Mouse (Mus musculus): ENCODE data around the gene Gm48551. TPM values are rescaled to one million over a fixed set of nuclear protein-coding genes. Genes with fewer than 3 reads are reported as not detected.

Gene Gm48551
- 1 to 10 TPM; 1.7 to 1.8 TPM for total RNA-seq (2021)
- long read RNA-seq, experiment 1, partial matches to known transcripts, result 0 of 6 reads
- long read RNA-seq, experiment 1, other reads (novel, unspliced or antisense), result 6 of 6 reads
- long read RNA-seq, experiment 2, partial matches to known transcripts, result 1 of 13 reads
- long read RNA-seq, experiment 2, other reads (novel, unspliced or antisense), result 9 of 13 reads

DNA sequence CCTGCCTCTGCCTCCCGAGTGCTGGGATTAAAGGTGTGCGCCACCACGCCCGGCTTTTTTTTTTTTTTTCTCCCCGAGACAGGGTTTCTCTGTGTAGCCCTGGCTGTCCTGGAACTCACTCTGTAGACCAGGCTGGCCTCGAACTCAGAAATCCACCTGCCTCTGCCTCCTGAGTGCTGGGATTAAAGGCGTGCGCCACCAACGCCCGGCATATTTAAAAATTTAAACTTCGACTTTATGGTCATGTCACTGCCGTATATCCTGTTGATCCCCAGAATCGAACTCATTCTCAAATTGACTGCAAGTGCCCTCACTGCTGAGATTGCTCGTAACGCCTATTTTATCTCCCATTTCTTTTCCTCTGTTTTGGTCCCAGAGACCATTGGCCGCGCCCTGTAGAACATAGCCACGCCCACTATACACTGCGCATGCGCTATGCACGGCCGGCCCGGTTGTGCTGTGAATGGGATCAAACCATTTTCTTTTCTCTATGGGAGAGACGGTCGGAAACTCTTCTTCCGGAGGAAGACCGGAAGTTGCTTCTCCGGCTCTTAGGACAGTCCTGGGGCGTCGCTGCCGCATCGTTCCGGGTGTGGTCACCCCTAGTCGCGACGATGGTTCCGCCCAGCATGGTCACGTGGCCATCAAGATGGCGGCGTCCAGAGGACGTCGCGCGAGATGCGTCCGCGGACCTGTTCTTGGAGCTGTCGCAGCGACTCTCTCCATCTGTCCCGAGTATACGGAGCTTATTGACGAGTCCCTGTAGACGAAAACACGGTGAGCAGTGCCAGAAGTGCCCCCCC, at the start of gene Gm48551, which contains the start of gene Dohh:
Gene Gm48551, plus strand, starts transcription at position 665 of the 803 bp plus-strand sequence.
Gene Dohh, plus strand, starts transcription at position 627 of the 803 bp plus-strand sequence.
- peak; percentile 93 to 99 for DNase-seq (ENCODE audit: low spot score in 2 of 2)

DNA sequence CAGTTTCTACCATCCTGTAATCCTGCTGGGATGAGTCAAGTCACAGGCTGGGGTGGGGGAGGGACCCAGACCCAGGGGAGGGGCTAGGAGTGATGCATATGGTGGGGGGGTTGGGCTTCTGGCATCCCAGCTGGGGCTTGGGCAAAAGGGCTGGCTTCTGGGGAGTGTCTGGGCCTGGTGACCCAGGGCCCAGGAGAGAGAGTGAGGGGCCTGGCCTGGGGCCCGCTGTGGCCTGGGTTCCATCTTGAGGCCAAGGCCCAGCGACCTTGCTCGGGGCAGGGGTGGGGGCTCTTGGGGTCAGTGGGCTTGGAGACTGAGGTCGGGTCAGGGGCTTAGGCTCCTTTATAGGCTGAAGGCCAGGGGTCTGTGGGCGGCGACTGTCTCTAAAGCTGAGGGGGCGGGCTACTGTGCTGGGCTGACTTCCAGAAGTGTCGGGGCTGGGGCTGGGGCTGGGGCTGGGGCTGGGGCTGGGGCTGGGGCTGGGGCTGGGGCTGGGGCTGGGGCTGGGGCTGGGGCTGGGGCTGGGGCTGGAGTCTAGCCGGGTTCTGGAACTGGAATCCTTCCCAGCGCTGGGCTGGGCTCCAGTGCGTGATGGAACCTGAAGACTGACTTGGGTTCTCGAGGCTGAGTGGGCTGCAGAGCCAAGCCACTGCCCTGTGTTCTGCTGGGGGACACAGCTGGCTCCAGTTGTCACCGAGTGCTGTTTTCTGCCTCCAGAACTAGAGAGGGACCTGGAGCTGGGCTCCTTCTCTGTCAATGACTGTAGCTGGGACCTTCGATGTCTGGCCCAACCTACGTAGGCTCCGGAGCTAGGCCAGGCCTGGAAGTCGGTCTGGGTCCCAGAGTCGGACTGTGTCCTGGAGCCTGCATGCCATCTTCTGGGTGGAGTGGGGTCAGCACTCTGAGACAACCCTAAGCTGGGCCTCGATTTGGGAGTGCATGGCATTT, 48.6 kb upstream of the Gm48551 start:
- no peak for DNase-seq (ENCODE audit: low spot score in 2 of 2)

GRCm38 (mm10) chr10:81336558-81336957, 47.7 kb upstream of the Gm48551 start:
- DNase-seq (ENCODE audit: low spot score in 2 of 2), result no peak

GRCm38 (mm10) chr10:81340551-81341332, 43.5 kb upstream of the Gm48551 start:
- no peak for DNase-seq (ENCODE audit: low spot score in 2 of 2)

DNA sequence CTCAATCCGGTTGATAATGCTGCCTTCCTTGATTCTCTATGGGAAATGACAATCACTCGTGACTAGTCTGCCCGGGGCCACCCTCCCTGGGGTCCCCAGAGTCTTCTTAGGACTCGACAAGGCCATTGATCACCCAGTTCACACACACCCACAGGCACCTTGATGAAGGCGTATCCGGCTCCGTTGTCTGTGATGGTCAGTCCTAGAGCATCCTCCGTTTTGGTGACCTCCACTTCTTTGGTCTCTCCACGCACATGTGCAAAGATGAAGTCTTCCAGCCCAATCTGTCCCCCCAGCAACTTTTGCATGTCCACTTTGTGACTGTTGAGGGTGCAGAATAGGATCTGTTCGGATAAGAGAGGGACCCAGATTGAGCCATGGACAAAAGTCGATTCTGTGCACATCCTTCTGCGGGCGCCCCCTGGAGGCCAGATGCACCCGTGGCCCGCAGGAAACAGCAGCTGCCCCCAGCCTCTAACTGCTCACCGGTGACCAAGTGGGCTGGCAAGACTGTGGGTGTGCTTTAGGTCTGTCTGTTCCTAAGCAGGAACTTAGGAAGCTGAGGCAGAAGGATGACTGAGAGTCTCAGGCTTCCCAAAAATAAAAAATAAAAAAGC, 42.8 kb upstream of the Gm48551 start:
- peak in 1 of 2 experiments; percentile 64 for DNase-seq (ENCODE audit: low spot score in 2 of 2)

GRCm38 (mm10) chr10:81342686-81343505, 41.4 kb upstream of the Gm48551 start, which contains the start of gene Gipc3:
TSS of gene Gipc3 (minus strand) at chr10:81343266.
- no peak for DNase-seq (ENCODE audit: low spot score in 2 of 2)

- no peak for DNase-seq (ENCODE audit: low spot score in 2 of 2)
Measured at GRCm38 (mm10) chr10:81344421-81345161, 39.7 kb upstream of the Gm48551 start.

GRCm38 (mm10) chr10:81345162-81345534, 39.1 kb upstream of the Gm48551 start:
- no peak for DNase-seq (ENCODE audit: low spot score in 2 of 2)

GRCm38 (mm10) chr10:81346453-81347067, 37.7 kb upstream of the Gm48551 start:
- peak in 1 of 2 experiments; percentile 55 for DNase-seq (ENCODE audit: low spot score in 2 of 2)

- DNase-seq (ENCODE audit: low spot score in 2 of 2), result no peak
Measured at GRCm38 (mm10) chr10:81349146-81349545, 35.1 kb upstream of the Gm48551 start.

GRCm38 (mm10) chr10:81349961-81350350, 34.3 kb upstream of the Gm48551 start:
- DNase-seq (ENCODE audit: low spot score in 2 of 2), result no peak

DNA sequence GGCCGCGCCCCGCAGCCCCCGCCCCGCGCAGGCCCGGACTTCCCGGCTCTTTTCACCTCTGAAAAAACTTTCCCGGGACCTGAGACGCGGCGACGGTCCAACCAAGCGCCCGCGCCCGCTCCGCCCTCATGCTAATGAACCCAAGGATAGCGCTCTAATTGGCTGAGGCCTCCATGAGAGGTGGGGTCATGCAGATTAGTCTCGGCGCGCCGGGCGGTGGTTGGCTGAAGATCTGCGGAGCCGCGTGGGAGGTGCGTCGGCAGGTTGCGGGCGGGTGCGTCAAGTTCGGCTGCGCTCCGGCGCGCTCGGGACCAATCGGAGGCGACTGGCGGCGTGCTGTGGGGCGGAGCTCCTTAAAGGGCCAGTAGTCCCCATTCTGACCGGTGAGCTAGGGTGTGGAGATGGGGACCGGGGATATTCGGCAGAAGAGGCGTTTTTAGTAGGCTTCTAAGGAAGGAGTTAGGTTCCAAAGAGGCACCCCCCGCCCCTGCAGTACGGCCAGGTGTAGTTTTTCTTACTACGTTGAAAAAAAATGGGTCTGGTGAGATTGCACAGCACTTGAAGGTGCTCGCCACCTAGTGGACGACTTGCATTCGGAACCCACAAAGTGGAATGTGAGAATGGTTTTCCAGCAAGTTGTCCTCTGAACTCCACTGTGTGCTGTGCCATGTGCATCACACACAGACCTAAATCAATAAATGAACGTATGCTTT, 33.8 kb upstream of the Gm48551 start, which contains the start of gene Hmg20b:
Gene Hmg20b, minus strand, starts transcription at position 130 of the 713 bp plus-strand sequence.
- DNase-seq (ENCODE audit: low spot score in 2 of 2), result peak; percentile 97 to 98

DNA sequence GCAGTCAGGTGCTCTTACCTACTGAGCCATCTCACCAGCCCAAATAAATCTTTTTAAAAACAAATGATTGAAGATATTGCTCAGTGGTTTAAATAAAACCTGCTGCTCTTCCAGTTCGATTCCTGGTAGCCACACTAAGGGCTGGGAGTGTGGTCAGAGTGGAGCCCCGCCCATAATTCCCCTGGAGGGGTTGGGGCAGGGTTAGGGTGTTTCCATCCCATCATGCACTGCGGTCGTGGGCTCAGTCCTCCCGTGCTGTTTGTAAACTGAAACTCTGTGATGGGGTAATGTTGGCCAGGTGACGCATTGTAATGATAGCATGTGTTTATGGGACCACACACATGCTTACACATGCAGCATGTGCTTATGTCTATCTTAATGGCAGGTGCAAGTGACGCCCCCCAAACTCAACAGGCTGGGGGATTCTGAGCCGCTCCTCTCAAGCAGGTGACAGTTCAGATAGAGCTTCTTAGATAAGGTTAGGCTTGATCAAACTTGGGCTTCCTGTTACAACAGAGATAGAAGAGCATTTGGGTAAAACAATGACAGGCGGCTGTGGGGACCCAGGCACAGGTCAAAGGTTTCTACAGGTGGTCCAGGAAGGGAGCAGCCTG, 32.5 kb upstream of the Gm48551 start:
- no peak for DNase-seq (ENCODE audit: low spot score in 2 of 2)

DNA sequence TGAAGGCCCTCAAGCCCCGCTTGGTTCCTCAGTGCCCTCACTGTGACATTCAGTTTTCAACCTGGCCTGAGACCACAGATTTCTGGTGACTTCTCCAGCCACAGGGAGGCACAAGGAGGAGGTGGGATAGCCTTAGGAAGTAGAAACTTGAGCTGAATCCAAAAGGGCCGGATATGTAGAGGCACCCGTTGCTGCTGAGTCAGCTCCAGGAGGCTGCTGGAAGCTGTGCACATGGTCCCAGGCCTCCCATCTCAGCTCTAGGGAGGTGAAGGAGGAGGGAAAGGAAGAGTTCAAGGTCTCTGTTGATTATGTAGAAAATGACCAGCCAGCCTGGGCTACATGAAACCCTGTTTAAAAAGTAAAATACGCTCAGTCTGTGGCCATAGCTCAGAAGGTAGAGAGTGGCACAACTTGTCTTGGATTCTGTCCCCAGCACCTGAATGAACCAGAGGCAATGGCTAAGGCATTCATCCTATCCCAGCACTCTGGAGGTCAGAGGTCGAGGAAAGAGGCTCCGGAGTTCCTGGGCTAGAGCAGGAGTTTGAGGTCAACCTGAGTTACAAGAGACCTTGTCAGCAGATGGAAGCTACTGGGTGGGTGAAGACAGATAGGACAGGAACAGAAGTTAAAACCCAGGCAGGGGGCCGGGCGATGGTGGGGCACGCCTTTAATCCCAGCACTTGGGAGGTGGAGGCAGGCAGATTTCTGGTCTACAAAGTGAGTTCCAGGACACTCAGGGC, 29.4 kb upstream of the Gm48551 start:
- DNase-seq (ENCODE audit: low spot score in 2 of 2), result no peak

GRCm38 (mm10) chr10:81355533-81355932, 28.7 kb upstream of the Gm48551 start:
- DNase-seq (ENCODE audit: low spot score in 2 of 2), result no peak

DNA sequence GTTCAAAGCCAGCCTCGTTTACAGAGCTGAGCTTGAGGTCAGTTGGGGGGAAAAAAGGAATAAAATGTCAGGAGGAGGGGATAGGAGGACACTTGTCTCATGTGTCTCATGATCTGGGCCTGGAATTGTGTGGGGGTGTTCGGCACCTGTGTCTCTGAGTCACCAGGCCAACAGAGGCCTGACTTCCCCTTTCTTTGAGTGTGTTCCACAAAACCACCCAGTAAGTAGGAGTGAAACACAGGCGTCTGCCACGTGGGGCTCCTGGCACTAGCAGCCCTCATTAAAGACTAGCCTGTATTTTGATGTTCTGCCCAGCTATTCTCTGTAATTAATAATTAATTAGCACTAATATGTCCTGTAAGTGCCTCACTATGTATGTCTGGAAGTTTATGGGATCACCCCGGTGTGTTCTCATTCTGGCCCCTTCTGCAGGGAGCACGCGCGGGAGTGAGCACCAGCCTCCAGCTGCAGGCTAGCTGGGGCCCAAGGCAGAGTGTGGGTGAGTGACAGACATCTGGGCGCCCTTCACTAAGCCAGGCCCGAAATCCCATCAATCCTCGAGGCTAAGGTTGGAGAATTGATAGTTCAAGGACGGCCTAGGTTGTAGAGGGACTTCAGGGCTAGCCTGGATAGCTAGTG, 27.8 kb upstream of the Gm48551 start:
- DNase-seq (ENCODE audit: low spot score in 2 of 2), result no peak
